Mouse (Mus musculus) forebrain, embryonic 13.5 days (tissue): Measurements from ENCODE around the gene Capn7. TPM values are rescaled to one million over a fixed set of nuclear protein-coding genes. Genes with fewer than 3 reads are reported as not detected.

ENCODE experiments used
- ATAC-seq: fragments of 200-750 bp; cut with Nextera tagmentation; 2 replicates; pipeline ENCODE4 v1.8.0; 2017
- H3K27ac ChIP-seq: fragments of 300-500 bp; sonication (generic); 2 replicates; pipeline ENCODE4 v1.5.1; 2015; ENCODE audit warnings: inconsistent platforms, mild to moderate bottlenecking, moderate library complexity
- H3K27me3 ChIP-seq: fragments of 300-500 bp; sonication (generic); 2 replicates; pipeline ENCODE4 v1.6.1; 2015; ENCODE audit warnings: mild to moderate bottlenecking, inconsistent platforms
- H3K36me3 ChIP-seq: fragments of 300-500 bp; sonication (generic); 2 replicates; pipeline ENCODE4 v1.6.1; 2015; ENCODE audit warnings: mild to moderate bottlenecking, inconsistent platforms; ENCODE audit not compliant: poor library complexity, severe bottlenecking
- H3K4me1 ChIP-seq: fragments of 300-500 bp; sonication (generic); 2 replicates; pipeline ENCODE4 v1.6.1; 2015; ENCODE audit warnings: inconsistent platforms
- H3K4me2 ChIP-seq: fragments of 300-500 bp; sonication (generic); 2 replicates; pipeline ENCODE4 v1.6.1; 2015; ENCODE audit warnings: inconsistent platforms, mild to moderate bottlenecking, moderate library complexity
- H3K4me3 ChIP-seq: fragments of 300-500 bp; sonication (generic); 2 replicates; pipeline ENCODE4 v1.5.1; 2015; ENCODE audit warnings: mild to moderate bottlenecking, inconsistent platforms
- H3K9ac ChIP-seq: fragments of 300-500 bp; sonication (generic); 2 replicates; pipeline ENCODE4 v1.6.1; 2015; ENCODE audit warnings: mild to moderate bottlenecking, inconsistent platforms
- H3K9me3 ChIP-seq: fragments of 300-500 bp; sonication (generic); replicated peaks from 2 replicates; pipeline ENCODE4 v1.6.1; 2016; ENCODE audit warnings: inconsistent platforms
- WGBS: fragments of 180-500 bp; shearing (Covaris S2); methylation state at CpG from one replicate; pipeline ENCODE4 v1.1.7; 2015; 5-methylcytosine and 5-hydroxymethylcytosine counted together
- polyA plus RNA-seq: library from polyadenylated mRNA; unstranded; fragments of >200 nt; fragmentation: Nextera tagmentation; extraction: Ambion mirVana; gene quantifications from 2 replicates; pipeline ENCODE4 v1.2.1, GENCODE M21; 2015

Gene Capn7
- polyA plus RNA-seq, 1 experiment from 2014 or later = 44.2 TPM

DNA sequence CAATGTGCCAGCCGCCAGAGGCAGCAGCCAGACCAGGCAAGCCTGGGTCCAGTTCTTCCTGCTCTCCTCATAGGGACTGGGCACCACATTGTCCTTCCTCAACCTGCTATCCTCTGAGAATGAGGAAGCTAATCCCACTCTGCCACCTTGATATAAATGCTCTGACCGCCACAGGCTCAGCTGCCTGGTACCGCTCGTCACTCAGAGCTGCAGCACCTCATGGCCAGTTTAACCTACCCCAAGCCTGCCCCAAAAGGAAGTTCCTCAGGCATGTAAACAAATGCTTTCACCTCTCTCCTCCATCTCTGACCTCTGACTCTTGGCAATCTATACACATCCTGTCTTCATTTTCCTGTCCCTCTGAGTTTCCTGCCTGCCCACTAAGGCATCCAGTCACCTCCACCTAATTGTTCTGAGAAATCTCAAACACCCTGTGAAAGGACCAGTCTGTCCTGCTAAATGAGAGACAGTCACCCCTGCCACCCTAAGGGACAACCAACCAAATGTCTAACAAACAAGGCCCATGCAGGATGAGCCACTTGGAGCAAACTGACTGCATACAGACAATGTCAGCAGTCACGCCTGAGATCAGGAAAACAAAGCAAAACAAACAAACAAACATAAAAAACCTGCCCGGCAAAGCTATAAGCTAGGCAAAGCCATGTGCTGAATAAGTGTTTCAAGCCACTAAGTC, 71.6 kb downstream of the Capn7 start:
- no peak for ATAC-seq
- Histone ChIP-seq H3K27ac (no peak overlapping the region), H3K9ac (no peak overlapping the region), H3K36me3 (peaks cover 22% of the 10 kb centered on the region), H3K4me1 (no peaks in the 10 kb centered on the region), H3K9me3 (no peaks in the 10 kb centered on the region), H3K4me3 (no peak overlapping the region), H3K4me2 (no peak overlapping the region), H3K27me3 (no peaks in the 10 kb centered on the region)
- WGBS = 85% methylated on average over 6 of the region's 6 CpGs

- H3K4me2 ChIP-seq = no peak overlapping the region
- H3K9me3 ChIP-seq = no peaks in the 10 kb centered on the region
- ATAC-seq = no peak
- H3K4me1 ChIP-seq = peaks cover under 1% of the 10 kb centered on the region
- no peak overlapping the region for H3K27ac ChIP-seq
- WGBS = 78% methylated on average over 8 of the region's 8 CpGs
- peaks cover 22% of the 10 kb centered on the region for H3K36me3 ChIP-seq
- H3K4me3 ChIP-seq = no peak overlapping the region
- no peak overlapping the region for H3K9ac ChIP-seq
- H3K27me3 ChIP-seq = no peaks in the 10 kb centered on the region
Observed at GRCm38 (mm10) chr14:31408666-31409065, 72.2 kb downstream of the Capn7 start.

DNA sequence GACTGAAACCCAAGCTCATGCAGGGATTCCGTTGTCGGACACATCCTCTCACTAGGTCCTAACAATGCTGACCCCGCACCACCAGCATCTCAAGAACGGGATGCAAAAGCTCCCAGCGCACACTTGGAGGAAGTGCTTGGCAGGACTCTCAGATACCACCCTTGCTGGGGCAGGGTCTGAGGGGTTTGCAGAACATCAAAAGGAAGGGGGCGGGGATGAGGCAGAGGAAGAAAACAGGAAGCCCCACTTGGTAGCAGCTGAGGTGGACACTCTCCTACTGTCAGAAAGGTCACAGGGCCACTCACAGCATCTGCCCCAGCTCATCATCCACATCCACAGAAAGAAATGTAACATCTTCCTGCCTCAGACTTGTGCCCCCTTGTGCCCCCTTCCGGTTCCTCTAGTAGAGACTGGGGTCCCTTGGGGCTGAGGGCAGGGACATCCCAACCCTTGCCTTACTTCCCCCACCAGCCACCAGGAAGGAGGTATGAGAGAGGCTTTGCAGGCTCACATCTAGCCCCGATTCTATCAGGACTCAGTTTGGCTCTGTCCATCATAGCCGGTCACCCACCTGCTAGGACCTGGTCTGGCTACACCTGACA, 73.8 kb downstream of the Capn7 start:
- no peaks in the 10 kb centered on the region for H3K27me3 ChIP-seq
- no peak overlapping the region for H3K4me2 ChIP-seq
- H3K9ac ChIP-seq = no peak overlapping the region
- peaks cover 9% of the 10 kb centered on the region for H3K4me1 ChIP-seq
- no peak for ATAC-seq
- H3K27ac ChIP-seq = no peak overlapping the region
- 86% methylated on average over 9 of the region's 9 CpGs for WGBS
- peaks cover 22% of the 10 kb centered on the region for H3K36me3 ChIP-seq
- no peaks in the 10 kb centered on the region for H3K9me3 ChIP-seq
- H3K4me3 ChIP-seq = no peak overlapping the region

DNA sequence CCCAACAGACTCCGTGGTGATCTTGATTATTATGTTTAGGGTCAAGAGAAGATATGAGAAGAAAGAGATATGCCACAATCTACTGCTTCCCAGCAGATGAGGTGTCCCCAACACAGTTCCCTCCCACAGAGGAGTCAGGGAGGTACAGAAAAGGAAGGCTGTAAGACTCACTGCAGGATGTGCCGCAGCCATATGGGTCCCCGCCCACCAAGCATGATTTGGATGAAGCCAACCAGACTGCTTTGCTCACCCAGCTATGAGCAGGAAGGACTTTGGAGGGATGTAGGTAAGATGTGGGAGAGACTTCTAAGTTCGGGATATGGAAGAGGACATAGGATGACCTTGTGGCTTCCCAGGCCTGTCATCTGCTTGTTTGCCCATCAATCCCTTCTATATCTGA, 74.3 kb downstream of the Capn7 start:
- peaks cover 9% of the 10 kb centered on the region for H3K4me1 ChIP-seq
- no peaks in the 10 kb centered on the region for H3K27me3 ChIP-seq
- H3K4me3 ChIP-seq = no peak overlapping the region
- no peak overlapping the region for H3K9ac ChIP-seq
- 82% methylated on average over 4 of the region's 4 CpGs for WGBS
- no peak overlapping the region for H3K27ac ChIP-seq
- H3K4me2 ChIP-seq = no peak overlapping the region
- H3K9me3 ChIP-seq = no peaks in the 10 kb centered on the region
- peaks cover 20% of the 10 kb centered on the region for H3K36me3 ChIP-seq
- no peak for ATAC-seq

- Histone ChIP-seq H3K36me3 (peaks cover 18% of the 10 kb centered on the region), H3K9me3 (no peaks in the 10 kb centered on the region), H3K4me3 (no peak overlapping the region), H3K27ac (no peak overlapping the region), H3K27me3 (no peaks in the 10 kb centered on the region), H3K9ac (no peak overlapping the region), H3K4me2 (no peak overlapping the region), H3K4me1 (peaks cover 9% of the 10 kb centered on the region)
- WGBS = 90% methylated on average over 10 of the region's 10 CpGs
- no peak for ATAC-seq
Observed at GRCm38 (mm10) chr14:31412651-31413056, 76.2 kb downstream of the Capn7 start.

DNA sequence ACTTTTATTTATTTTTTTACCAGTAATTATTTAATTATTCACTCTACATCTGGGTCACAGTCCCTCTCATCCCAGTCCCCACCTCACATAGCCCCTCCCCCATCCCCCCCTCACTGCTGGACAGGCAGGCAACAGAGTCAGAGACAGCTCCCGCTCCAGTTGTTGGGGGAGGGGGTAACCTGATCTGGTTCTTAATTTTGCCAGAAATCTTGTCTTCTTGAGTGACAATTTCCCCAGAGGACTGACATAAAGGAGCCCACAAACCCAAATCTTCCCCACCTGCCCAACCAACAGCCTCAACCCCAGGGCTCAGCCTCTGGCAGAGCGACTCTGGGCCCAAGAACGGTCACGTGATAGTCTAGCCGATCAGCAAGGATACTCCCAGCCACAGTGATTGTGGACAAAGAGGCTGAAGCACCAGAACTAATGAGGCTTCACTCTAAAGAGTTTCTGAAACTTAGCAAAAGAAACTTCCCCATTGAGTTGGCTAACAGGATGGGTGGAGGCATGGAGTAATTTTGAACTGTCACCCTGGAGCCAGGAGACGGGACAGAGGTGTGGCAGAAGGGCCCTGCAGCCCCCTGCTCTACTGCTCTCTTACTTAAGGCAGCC, 77.1 kb downstream of the Capn7 start:
- no peak overlapping the region for H3K27ac ChIP-seq
- ATAC-seq = no peak
- peaks cover 18% of the 10 kb centered on the region for H3K36me3 ChIP-seq
- WGBS = 25% methylated on average over 6 of the region's 6 CpGs
- no peaks in the 10 kb centered on the region for H3K27me3 ChIP-seq
- peaks cover 9% of the 10 kb centered on the region for H3K4me1 ChIP-seq
- H3K4me3 ChIP-seq = no peak overlapping the region
- H3K4me2 ChIP-seq = no peak overlapping the region
- no peaks in the 10 kb centered on the region for H3K9me3 ChIP-seq
- H3K9ac ChIP-seq = no peak overlapping the region

DNA sequence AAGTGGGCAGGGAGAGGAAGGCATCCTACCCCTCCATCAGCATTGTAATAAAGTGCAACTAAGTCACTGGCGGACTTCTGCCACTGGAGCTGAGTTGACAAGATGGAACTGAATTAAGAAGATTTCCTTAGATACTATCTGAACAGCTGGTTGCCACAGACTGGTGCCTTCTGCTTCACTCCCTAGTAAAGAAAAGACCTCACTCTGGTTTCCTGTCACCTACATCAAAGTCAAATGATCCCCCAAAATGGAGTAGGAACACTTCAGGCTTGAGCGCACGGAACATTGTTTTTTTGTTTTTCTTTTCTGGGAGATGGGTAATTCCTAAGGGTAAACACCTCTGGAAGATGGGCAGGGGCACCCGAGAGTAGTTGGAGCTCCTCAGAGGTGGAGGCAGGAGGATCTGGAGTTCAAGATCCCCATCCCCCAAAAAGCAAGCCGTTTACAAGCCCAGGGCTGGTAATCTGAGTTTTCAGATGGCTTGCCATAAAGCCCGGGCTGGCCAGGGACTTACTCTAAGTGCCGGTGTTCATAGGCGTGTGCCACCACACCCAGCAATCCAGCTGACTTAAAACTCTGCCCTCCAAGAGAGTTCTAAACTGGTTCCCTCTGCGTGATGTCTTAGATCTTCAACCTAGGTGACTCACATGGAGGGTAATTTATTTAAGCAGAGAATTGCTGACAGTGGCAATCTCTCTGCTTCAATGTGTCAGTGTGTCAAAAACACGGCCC, 78.0 kb downstream of the Capn7 start:
- Histone ChIP-seq H3K9ac (no peak overlapping the region), H3K27me3 (no peaks in the 10 kb centered on the region), H3K4me1 (peaks cover 9% of the 10 kb centered on the region), H3K36me3 (peaks cover 18% of the 10 kb centered on the region), H3K9me3 (no peaks in the 10 kb centered on the region), H3K4me2 (no peak overlapping the region), H3K27ac (no peak overlapping the region), H3K4me3 (no peak overlapping the region)
- ATAC-seq = no peak
- WGBS = 86% methylated on average over 10 of the region's 10 CpGs

DNA sequence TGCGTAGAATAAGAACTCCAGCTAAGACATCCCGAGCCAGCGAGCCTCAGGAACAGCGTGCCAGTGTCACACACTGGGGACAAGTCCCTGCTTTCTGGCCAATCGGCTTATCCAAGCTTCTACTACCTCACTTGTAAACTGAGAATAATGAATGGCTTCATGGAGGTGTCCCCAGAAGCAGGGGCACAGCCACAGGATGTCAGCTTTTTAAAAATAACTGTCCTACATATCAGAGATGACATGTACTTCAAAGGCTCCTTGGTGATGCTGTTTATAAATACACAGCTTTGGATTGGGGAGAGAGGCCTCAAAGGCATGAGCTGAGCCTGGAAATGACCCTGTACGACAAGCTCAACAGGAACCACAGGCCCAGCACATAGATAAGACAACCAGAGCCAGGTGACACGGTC, 78.5 kb downstream of the Capn7 start:
- WGBS = 79% methylated on average over 7 of the region's 7 CpGs
- H3K27me3 ChIP-seq = no peaks in the 10 kb centered on the region
- H3K36me3 ChIP-seq = peaks cover 14% of the 10 kb centered on the region
- H3K4me1 ChIP-seq = peaks cover 9% of the 10 kb centered on the region
- H3K4me3 ChIP-seq = no peak overlapping the region
- no peak overlapping the region for H3K9ac ChIP-seq
- no peak overlapping the region for H3K4me2 ChIP-seq
- no peak for ATAC-seq
- no peaks in the 10 kb centered on the region for H3K9me3 ChIP-seq
- no peak overlapping the region; the same call in 1 of the 2 replicates for H3K27ac ChIP-seq

DNA sequence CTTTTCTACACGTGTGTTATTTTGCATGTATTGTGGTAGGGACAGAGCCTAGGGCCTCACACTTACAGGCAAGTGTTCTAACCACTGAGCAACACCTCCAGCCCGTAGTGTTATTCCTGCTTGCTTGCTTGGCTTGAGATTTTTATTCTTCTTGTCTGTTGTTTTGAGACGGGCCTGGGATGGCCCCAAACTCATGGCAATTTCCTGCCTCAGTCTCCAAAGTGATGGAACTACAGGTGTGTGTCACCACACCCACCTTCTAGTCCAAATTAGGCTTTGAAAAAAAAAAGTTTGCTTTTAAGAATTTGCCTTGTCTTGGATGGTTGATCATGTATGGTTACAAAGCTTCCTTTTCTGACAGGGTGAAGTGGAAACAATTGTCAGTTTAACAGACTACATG, 80.0 kb downstream of the Capn7 start:
- no peaks in the 10 kb centered on the region for H3K9me3 ChIP-seq
- no peaks in the 10 kb centered on the region for H3K27me3 ChIP-seq
- H3K36me3 ChIP-seq = 0 out of 2 replicates have a peak, but pooled peaks cover under 1% of the 10 kb centered on the region
- H3K9ac ChIP-seq = no peak overlapping the region
- ATAC-seq = no peak
- H3K4me2 ChIP-seq = no peak overlapping the region
- no peak overlapping the region for H3K4me3 ChIP-seq
- H3K4me1 ChIP-seq = peaks cover 9% of the 10 kb centered on the region
- no peak overlapping the region for H3K27ac ChIP-seq
- 74% methylated on average over 3 of the region's 3 CpGs for WGBS

GRCm38 (mm10) chr14:31416835-31417549, 80.6 kb downstream of the Capn7 start:
- ATAC-seq = no peak
- Histone ChIP-seq H3K27me3 (no peaks in the 10 kb centered on the region), H3K36me3 (no peaks in the 10 kb centered on the region), H3K4me1 (peaks cover 9% of the 10 kb centered on the region), H3K9me3 (no peaks in the 10 kb centered on the region), H3K4me3 (no peak overlapping the region), H3K4me2 (no peak overlapping the region), H3K9ac (no peak overlapping the region), H3K27ac (no peak overlapping the region)
- WGBS = 71% methylated on average over 16 of the region's 16 CpGs

DNA sequence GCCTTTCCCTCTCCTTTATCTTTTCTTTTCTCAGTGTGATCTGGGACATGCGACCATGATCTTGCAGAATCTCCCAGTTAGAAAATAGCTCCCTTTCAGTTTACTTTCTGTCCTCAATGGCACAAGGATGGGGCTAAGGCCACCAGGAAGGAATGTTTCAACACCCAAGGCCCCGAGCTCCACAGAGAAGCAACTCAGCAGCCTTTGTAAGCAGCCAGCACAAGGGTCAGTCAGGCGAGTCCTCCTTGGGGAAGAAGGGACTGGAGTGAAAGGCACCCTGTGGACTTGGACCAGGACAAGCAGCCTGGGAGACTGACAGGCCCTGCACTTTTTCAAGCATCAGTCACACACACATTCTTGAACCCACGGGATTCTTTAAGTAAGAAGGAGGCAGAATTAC, 82.8 kb downstream of the Capn7 start:
- H3K36me3 ChIP-seq = no peaks in the 10 kb centered on the region
- H3K4me3 ChIP-seq = no peak overlapping the region
- H3K27ac ChIP-seq = no peak overlapping the region
- ATAC-seq = no peak
- H3K9me3 ChIP-seq = no peaks in the 10 kb centered on the region
- peaks cover 16% of the 10 kb centered on the region for H3K4me1 ChIP-seq
- H3K27me3 ChIP-seq = no peaks in the 10 kb centered on the region
- 40% methylated on average over 4 of the region's 4 CpGs for WGBS
- H3K4me2 ChIP-seq = no peak overlapping the region
- H3K9ac ChIP-seq = no peak overlapping the region

- H3K4me3 ChIP-seq = no peak overlapping the region
- H3K27me3 ChIP-seq = no peaks in the 10 kb centered on the region
- H3K4me1 ChIP-seq = peaks cover 14% of the 10 kb centered on the region
- no peaks in the 10 kb centered on the region for H3K9me3 ChIP-seq
- 91% methylated on average over 8 of the region's 8 CpGs for WGBS
- no peak overlapping the region for H3K27ac ChIP-seq
- H3K4me2 ChIP-seq = no peak overlapping the region
- H3K9ac ChIP-seq = no peak overlapping the region
- H3K36me3 ChIP-seq = no peaks in the 10 kb centered on the region
- ATAC-seq = no peak
Observed at GRCm38 (mm10) chr14:31420135-31420534, 83.7 kb downstream of the Capn7 start.
